Mouse (Mus musculus) heart, embryonic 14.5 days (tissue): ENCODE measurements around the gene Tomm70a. TPM values are rescaled to one million over a fixed set of nuclear protein-coding genes. Genes with fewer than 3 reads are reported as not detected.
A peak's percentile ranks its signal among the peaks of the same experiment; 100 is the strongest.

Source experiments
- ATAC-seq: fragments of 200-750 bp; cut with Nextera tagmentation; 2 replicates; pipeline ENCODE4 v1.8.0; 2017; ENCODE audit warnings: low read depth, moderate TSS enrichment; ENCODE audit not compliant: insufficient number of reproducible peaks, insufficient read depth, low FRiP score
- H3K27ac ChIP-seq, 2 experiments: fragments of 200-500 bp in 1 of 2; fragments of 300-500 bp in 1 of 2; sonication (generic) in 1 of 2; replicated peaks in 1 of 2; 2 replicates each; pipeline ENCODE4 v1.5.1; 2012 to 2014; ENCODE audit warnings: low read depth in 2 of 2, low read length in 2 of 2, control low read depth in 1 of 2, mild to moderate bottlenecking in 1 of 2, mixed read lengths in 1 of 2; ENCODE audit not compliant: control insufficient read depth in 1 of 2, insufficient read depth in 1 of 2
- H3K27me3 ChIP-seq: fragments of 300-500 bp; sonication (generic); 2 replicates; pipeline ENCODE4 v1.6.1; 2014; ENCODE audit warnings: mild to moderate bottlenecking, low read length, control low read depth; ENCODE audit not compliant: control insufficient read depth, insufficient read depth
- H3K36me3 ChIP-seq: fragments of 300-500 bp; sonication (generic); 2 replicates; pipeline ENCODE4 v1.6.1; 2014; ENCODE audit warnings: mild to moderate bottlenecking, control low read depth, low read length, mixed read lengths; ENCODE audit not compliant: control insufficient read depth, insufficient read depth
- H3K4me1 ChIP-seq, 2 experiments: fragments of 200-500 bp in 1 of 2; fragments of 300-500 bp in 1 of 2; sonication (generic) in 1 of 2; 2 replicates each; pipeline ENCODE4 v1.6.1; 2012 to 2014; ENCODE audit warnings: low read length in 2 of 2, control low read depth in 1 of 2, mixed read lengths in 1 of 2; ENCODE audit not compliant: control insufficient read depth in 2 of 2, insufficient read depth in 2 of 2
- H3K4me2 ChIP-seq: fragments of 300-500 bp; sonication (generic); 2 replicates; pipeline ENCODE4 v1.6.1; 2014; ENCODE audit warnings: mild to moderate bottlenecking, low read length
- H3K4me3 ChIP-seq, 2 experiments: fragments of 200-500 bp in 1 of 2; fragments of 300-500 bp in 1 of 2; sonication (generic) in 1 of 2; 2 replicates each; pipeline ENCODE4 v1.5.1; 2012 to 2014; ENCODE audit warnings: low read length in 2 of 2, mild to moderate bottlenecking in 2 of 2, control low read depth in 1 of 2, low read depth in 1 of 2, moderate library complexity in 1 of 2; ENCODE audit not compliant: control insufficient read depth in 1 of 2, insufficient read depth in 1 of 2
- H3K9ac ChIP-seq: fragments of 300-500 bp; sonication (generic); 2 replicates; pipeline ENCODE4 v1.6.1; 2014; ENCODE audit warnings: mild to moderate bottlenecking, low read length
- H3K9me3 ChIP-seq: fragments of 300-500 bp; sonication (generic); 2 replicates; pipeline ENCODE4 v1.6.1; 2016; ENCODE audit warnings: low read length, control low read depth; ENCODE audit not compliant: control insufficient read depth
- WGBS: fragments of 180-500 bp; shearing (Covaris S2); extraction: QIAGEN DNeasy Blood & Tissue Kit; methylation state at CpG from one replicate; pipeline ENCODE4 v1.1.7; 2014; 5-methylcytosine and 5-hydroxymethylcytosine counted together
- polyA plus RNA-seq: library from polyadenylated mRNA; unstranded; fragments of >200 nt; fragmentation: Nextera tagmentation; extraction: Ambion mirVana; gene quantifications from 2 replicates; pipeline ENCODE4 v1.2.1, GENCODE M21; 2014

Gene Tomm70a
- polyA plus RNA-seq, result 51.6 and 53.3 TPM in 2 replicates

DNA sequence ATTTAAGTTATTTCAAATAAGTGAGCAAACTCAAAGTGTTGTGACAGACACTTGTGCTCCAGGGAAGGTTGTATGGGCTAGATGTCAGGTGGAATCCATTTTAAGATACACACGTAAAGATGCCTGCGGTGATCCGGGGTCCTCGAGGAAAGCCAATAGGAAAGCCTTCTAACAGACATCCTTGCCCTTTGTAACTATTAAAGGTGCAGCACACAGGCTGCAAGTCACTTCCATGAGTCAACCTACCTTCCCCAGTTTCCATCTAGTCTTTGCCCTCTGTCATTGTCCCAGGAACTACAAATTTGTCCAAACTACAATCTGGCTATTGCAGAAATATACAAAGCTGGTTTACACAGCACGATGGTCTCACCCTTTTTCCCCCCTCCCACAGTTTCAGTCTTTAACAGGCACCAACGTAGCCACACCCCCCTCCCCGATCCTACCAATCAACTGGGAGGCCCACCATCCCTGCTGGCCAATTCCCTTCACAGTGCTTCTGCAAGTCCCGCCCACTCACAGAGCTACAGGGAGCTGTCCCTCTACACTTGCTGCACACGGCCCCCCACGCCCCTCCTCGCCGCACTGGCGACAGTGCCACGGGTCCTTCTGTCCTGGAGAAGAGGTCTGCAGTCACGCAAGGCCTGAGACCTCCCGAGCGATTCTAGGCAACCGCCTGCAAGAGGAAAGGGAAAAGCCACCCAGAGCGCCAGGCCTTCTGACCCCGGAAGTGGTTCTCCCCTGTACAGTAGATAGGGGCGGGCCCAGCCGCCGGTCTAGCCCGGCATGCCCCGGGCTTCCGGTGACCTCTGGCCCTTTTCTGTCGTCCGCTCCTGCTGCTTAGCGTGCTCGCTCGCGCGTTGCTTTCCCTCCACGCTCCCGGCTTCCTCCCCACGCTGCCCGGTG is at the start of gene Tomm70a:
Tomm70a (plus strand) TSS at position 791 of the 903 bp plus-strand sequence.
- Histone ChIP-seq H3K27me3 (no peaks in the 10 kb centered on the region), H3K4me1 (peaks cover 3 to 16% of the 10 kb centered on the region in 2 experiments; a peak in 3 of 4 replicates), H3K4me3 (peak within 1 kb of the TSS; percentile 86 to 93), H3K9me3 (no peaks in the 10 kb centered on the region), H3K36me3 (no peaks in the 10 kb centered on the region), H3K9ac (peak within 1 kb of the TSS; percentile 96), H3K4me2 (peak within 1 kb of the TSS; percentile 83), H3K27ac (peak within 1 kb of the TSS; percentile 93 to 94)
- WGBS, result under 1% methylated on average over 37 of the region's 37 CpGs
- peak; percentile 99 for ATAC-seq

DNA sequence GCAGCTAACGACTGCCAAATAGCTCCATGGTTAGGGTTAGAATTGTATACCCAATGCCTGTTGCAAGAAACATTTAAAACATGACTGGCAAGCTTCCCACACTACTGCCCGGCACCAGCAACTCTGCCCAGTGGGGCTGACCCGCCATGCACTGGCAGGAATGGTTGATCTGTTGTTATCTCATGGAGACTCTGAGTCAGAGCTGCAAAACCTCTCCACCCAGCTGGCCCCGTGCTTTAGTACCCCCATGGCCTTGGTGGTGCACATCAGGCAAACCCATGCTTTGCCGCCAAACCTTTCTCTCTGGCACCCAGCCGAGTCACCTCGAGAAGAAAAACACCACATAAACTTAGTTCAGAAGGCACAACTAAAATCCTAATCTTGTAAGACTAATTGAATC is 45.5 kb upstream of the Tomm70a start:
- no peaks in the 10 kb centered on the region for H3K4me1 ChIP-seq
- WGBS, result 51% methylated on average over 7 of the region's 7 CpGs
- no peak overlapping the region for H3K4me3 ChIP-seq
- no peaks in the 10 kb centered on the region for H3K9me3 ChIP-seq
- H3K36me3 ChIP-seq, result no peaks in the 10 kb centered on the region
- H3K27me3 ChIP-seq, result no peaks in the 10 kb centered on the region
- H3K4me2 ChIP-seq, result no peak overlapping the region
- ATAC-seq, result no peak
- no peak overlapping the region for H3K27ac ChIP-seq
- no peak overlapping the region for H3K9ac ChIP-seq

DNA sequence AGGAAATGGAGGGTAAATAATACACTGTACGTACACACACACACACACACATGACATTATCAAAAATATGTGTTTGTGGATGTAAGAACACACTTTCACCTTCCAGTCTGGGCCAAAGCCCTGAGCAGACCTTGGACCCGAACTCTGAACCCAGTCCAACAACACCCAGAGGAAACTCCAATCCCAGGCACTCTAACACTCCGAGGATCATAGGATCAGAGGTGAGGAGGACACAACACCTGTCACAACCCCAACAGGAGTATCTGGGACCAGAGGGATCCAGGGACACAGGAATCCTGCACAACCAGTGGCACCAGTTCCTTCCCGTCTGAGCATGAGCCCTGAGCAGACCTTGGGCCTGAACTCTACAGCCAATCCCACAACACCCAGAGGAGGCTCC is 41.9 kb upstream of the Tomm70a start:
- H3K4me1 ChIP-seq, result no peaks in the 10 kb centered on the region
- 71% methylated on average over 4 of the region's 4 CpGs for WGBS
- H3K27ac ChIP-seq, result no peak overlapping the region
- no peak overlapping the region for H3K4me3 ChIP-seq
- no peaks in the 10 kb centered on the region for H3K27me3 ChIP-seq
- H3K9ac ChIP-seq, result no peak overlapping the region
- H3K9me3 ChIP-seq, result no peaks in the 10 kb centered on the region
- no peak for ATAC-seq
- no peak overlapping the region for H3K4me2 ChIP-seq
- no peaks in the 10 kb centered on the region for H3K36me3 ChIP-seq

DNA sequence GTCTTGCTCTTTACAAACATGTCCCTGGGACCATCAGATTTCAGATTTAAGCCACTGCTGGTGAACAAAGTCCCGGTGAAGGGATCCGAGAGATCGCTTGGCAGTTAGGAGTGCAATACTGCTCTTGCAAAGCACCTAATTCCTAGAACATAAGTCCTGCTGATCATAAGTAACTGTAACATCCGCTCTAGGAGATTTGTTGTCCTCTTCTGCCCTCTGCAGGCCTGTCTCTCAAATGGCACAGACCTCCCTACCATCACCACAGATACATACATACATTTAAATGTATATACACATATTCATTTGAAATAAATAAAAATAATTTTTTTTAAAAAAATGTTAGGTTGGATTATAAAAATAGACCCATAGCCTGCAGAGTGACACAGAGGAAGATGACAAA is 29.0 kb upstream of the Tomm70a start:
- ATAC-seq, result no peak
- Histone ChIP-seq H3K9ac (no peak overlapping the region), H3K27ac (no peak overlapping the region), H3K36me3 (no peaks in the 10 kb centered on the region), H3K4me3 (no peak overlapping the region), H3K4me1 (no peaks in the 10 kb centered on the region), H3K9me3 (no peaks in the 10 kb centered on the region), H3K4me2 (no peak overlapping the region), H3K27me3 (no peaks in the 10 kb centered on the region)
- 48% methylated on average over 4 of the region's 4 CpGs for WGBS

DNA sequence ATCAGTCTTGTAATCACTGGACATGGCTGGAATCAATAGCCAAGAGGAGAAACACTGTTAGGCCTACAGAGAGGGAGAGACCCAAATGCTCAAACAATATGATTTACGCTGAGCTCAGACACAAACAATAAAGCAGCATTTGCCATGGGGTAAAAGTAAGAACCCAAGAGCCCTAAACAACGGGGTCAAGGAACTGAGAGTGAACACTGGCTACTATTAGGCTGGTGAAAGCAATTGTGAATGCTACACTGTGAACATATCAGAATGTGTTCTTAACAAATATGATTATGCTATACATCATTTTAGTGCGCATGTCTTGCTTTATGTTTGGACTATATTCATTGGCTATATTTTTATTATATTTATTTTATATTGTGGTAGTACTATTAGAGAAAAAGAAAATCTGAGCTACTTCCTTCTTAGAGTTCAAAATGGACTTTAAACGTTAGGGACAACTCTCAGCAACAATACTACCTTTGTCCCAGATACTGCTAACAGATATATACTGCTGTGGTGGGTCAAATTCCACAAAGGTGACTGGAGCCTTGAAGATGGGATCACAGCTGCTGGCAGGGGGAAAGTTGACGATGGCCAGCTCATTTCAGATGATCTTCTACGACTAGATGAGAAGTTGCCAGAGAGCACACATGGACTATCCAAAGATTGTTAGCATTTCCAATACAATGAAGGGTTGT is 28.4 kb upstream of the Tomm70a start:
- Histone ChIP-seq H3K36me3 (no peaks in the 10 kb centered on the region), H3K4me3 (no peak overlapping the region), H3K27ac (no peak overlapping the region), H3K9ac (no peak overlapping the region), H3K4me1 (no peaks in the 10 kb centered on the region), H3K27me3 (no peaks in the 10 kb centered on the region), H3K4me2 (no peak overlapping the region), H3K9me3 (no peaks in the 10 kb centered on the region)
- 58% methylated on average over 6 of the region's 6 CpGs for WGBS
- ATAC-seq, result no peak

DNA sequence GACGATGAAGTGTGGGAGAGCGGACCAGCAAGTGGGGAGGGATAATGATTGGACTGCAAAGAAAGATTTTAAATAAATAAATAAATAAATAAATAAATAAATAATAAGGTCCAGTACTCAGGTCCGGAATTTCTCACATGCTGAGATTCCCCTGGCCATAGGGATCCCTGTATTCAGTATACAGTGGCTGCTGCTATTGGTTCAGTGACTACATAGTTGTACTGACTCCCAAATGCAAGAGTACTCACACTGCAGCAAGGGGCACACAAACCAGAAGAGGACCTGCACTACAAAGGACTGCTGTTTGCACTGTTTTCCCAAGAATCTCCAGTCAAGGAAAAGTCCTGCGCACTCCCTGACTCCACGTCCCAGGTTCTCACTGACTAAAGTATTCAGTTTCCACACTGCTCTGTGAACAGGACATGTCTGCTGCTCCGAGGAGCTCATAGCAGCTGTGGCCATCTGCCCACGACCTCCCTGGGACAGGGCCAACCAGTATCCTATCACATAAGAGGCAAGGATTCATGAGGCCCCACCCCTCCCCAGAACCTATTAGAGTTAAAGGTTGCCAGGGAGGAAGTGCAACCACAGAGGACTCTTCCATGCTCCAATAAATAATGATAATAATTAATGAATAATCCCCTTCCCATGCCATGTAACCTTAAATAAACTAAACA is 22.9 kb upstream of the Tomm70a start:
- ATAC-seq, result no peak
- 56% methylated on average over 7 of the region's 7 CpGs for WGBS
- H3K4me3 ChIP-seq, result no peak overlapping the region
- no peak overlapping the region for H3K27ac ChIP-seq
- no peaks in the 10 kb centered on the region for H3K4me1 ChIP-seq
- H3K36me3 ChIP-seq, result no peaks in the 10 kb centered on the region
- H3K4me2 ChIP-seq, result no peak overlapping the region
- no peaks in the 10 kb centered on the region for H3K27me3 ChIP-seq
- H3K9me3 ChIP-seq, result no peaks in the 10 kb centered on the region
- no peak overlapping the region for H3K9ac ChIP-seq

DNA sequence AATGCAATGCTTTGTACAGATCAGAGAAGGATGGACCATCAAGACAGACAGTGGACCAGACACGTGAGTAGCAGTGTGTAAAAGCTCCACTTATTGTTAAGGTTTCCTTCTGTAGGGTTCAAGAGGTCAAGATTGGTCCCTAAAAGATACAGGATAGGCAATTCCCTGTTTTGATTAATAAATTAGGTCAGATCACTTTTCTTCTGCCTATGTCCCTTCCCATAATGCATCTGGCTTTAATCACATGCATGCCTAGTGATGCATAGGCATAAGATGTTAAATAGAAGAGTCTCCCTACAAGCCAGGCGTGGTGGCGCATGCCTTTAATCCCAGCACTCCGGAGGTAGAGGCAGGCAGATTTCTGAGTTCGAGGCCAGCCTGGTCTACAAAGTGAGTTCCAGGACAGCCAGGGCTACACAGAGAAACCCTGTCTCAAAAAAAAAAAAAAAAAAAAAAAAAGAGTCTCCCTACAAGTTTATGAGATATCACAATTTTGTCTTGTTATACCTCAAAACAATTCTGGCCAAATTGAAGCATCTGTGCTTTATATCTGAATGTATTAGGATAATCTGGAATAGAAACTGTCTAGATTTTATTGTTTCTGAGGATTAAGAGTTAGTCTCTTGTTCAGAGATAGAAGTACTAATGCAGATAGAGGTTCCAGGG is 21.8 kb upstream of the Tomm70a start:
- no peaks in the 10 kb centered on the region for H3K27me3 ChIP-seq
- H3K9ac ChIP-seq, result no peak overlapping the region
- H3K36me3 ChIP-seq, result no peaks in the 10 kb centered on the region
- WGBS, result 77% methylated on average over 5 of the region's 5 CpGs
- no peaks in the 10 kb centered on the region for H3K9me3 ChIP-seq
- H3K27ac ChIP-seq, result no peak overlapping the region
- no peak overlapping the region for H3K4me2 ChIP-seq
- no peak for ATAC-seq
- no peaks in the 10 kb centered on the region for H3K4me1 ChIP-seq
- no peak overlapping the region for H3K4me3 ChIP-seq
